Mouse (Mus musculus) lung, adult 18-20 months (tissue): ENCODE data around the gene Olfr427.
"Not testable (repeated sequence)": the region's sequence is repeated elsewhere in the genome, so short reads cannot be mapped to it uniquely, and the experiment has no call there.

ENCODE experiments used
- DNase-seq, 2 experiments: peaks; one replicate each; pipeline ENCODE4 v3.0.0; 2022; ENCODE audit warnings: mixed read lengths in 2 of 2

Gene Olfr427

GRCm38 (mm10) chr1:174096591-174096990 is at the start of gene Olfr427:
Gene Olfr427 (plus strand): TSS chr1:174096891.
- no peak for DNase-seq

GRCm38 (mm10) chr1:174048227-174048626 is 48.5 kb upstream of the Olfr427 start:
- not testable (repeated sequence) for DNase-seq

- no peak for DNase-seq
Measured at GRCm38 (mm10) chr1:174048893-174049292, 47.8 kb upstream of the Olfr427 start, which contains the start of gene Olfr432. Gene Olfr432 (plus strand): TSS chr1:174049205.

GRCm38 (mm10) chr1:174049357-174049756 is 47.3 kb upstream of the Olfr427 start:
- DNase-seq, result not testable (repeated sequence)

- DNase-seq, result no peak
Measured at GRCm38 (mm10) chr1:174050532-174050931, 46.2 kb upstream of the Olfr427 start.

- no peak for DNase-seq
Measured at GRCm38 (mm10) chr1:174051515-174051914, 45.2 kb upstream of the Olfr427 start.

- DNase-seq, result no peak
Measured at GRCm38 (mm10) chr1:174051931-174052536, 44.7 kb upstream of the Olfr427 start.

GRCm38 (mm10) chr1:174052981-174053380 is 43.7 kb upstream of the Olfr427 start:
- DNase-seq, result no peak

GRCm38 (mm10) chr1:174055248-174055647 is 41.4 kb upstream of the Olfr427 start:
- DNase-seq, result no peak

- no peak for DNase-seq
Measured at GRCm38 (mm10) chr1:174066305-174066704, 30.4 kb upstream of the Olfr427 start, which contains the start of gene Olfr430. Gene Olfr430 (plus strand): TSS chr1:174066605.

GRCm38 (mm10) chr1:174084031-174084430 is 12.7 kb upstream of the Olfr427 start, which contains the start of gene Olfr429:
Gene Olfr429 (plus strand): TSS chr1:174084331.
- DNase-seq, result no peak

GRCm38 (mm10) chr1:174103735-174104134 is 7.0 kb downstream of the Olfr427 start:
- no peak for DNase-seq

GRCm38 (mm10) chr1:174121062-174121461 is 24.4 kb downstream of the Olfr427 start, which contains the start of gene Olfr231:
Gene Olfr231 (minus strand): TSS chr1:174121162.
- no peak for DNase-seq

- DNase-seq, result no peak
Measured at GRCm38 (mm10) chr1:174131217-174131616, 34.5 kb downstream of the Olfr427 start, which contains the start of gene Olfr424. Gene Olfr424 (plus strand): TSS chr1:174131517.

- no peak for DNase-seq
Measured at GRCm38 (mm10) chr1:174131999-174132398, 35.3 kb downstream of the Olfr427 start.

GRCm38 (mm10) chr1:174141384-174141783 is 44.7 kb downstream of the Olfr427 start:
- no peak for DNase-seq

- DNase-seq, result no peak
Measured at GRCm38 (mm10) chr1:174146696-174147095, 50.0 kb downstream of the Olfr427 start.

GRCm38 (mm10) chr1:174149289-174149688 is 52.6 kb downstream of the Olfr427 start:
- no peak for DNase-seq
